Mouse (Mus musculus) urinary bladder, postnatal 25 days (tissue): ENCODE measurements around the gene Popdc2.

Source experiments
- DNase-seq: peaks from one replicate; pipeline ENCODE4 v3.0.0; 2022; ENCODE audit warnings: low spot score

The Popdc2 gene

GRCm38 (mm10) chr16:38354185-38354913 lies 7.7 kb upstream of the Popdc2 start:
- DNase-seq = no peak

- DNase-seq = no peak
Observed at GRCm38 (mm10) chr16:38358256-38358812, 3.7 kb upstream of the Popdc2 start.

GRCm38 (mm10) chr16:38359241-38359640 lies 2.8 kb upstream of the Popdc2 start:
- DNase-seq = no peak

GRCm38 (mm10) chr16:38359857-38360256 lies 2.2 kb upstream of the Popdc2 start:
- DNase-seq = no peak

- no peak for DNase-seq
Observed at GRCm38 (mm10) chr16:38360317-38360716, 1.7 kb upstream of the Popdc2 start.

- no peak for DNase-seq
Observed at GRCm38 (mm10) chr16:38362493-38363255, 665 bp downstream of the Popdc2 start.

- no peak for DNase-seq
Observed at GRCm38 (mm10) chr16:38363256-38363595, 1.2 kb downstream of the Popdc2 start.

GRCm38 (mm10) chr16:38363657-38364056 lies 1.6 kb downstream of the Popdc2 start:
- no peak for DNase-seq

GRCm38 (mm10) chr16:38365390-38365789 lies 3.4 kb downstream of the Popdc2 start:
- no peak for DNase-seq

- no peak for DNase-seq
Observed at GRCm38 (mm10) chr16:38366231-38366630, 4.2 kb downstream of the Popdc2 start.

GRCm38 (mm10) chr16:38368336-38368735 lies 6.3 kb downstream of the Popdc2 start:
- DNase-seq = no peak

GRCm38 (mm10) chr16:38369000-38369399 lies 7.0 kb downstream of the Popdc2 start:
- DNase-seq = no peak

GRCm38 (mm10) chr16:38369431-38369830 lies 7.4 kb downstream of the Popdc2 start:
- no peak for DNase-seq

GRCm38 (mm10) chr16:38369992-38370484 lies 8.0 kb downstream of the Popdc2 start:
- DNase-seq = no peak

GRCm38 (mm10) chr16:38370633-38371374 lies 8.8 kb downstream of the Popdc2 start:
- no peak for DNase-seq

- DNase-seq = no peak
Observed at GRCm38 (mm10) chr16:38371705-38372296, 9.8 kb downstream of the Popdc2 start.

GRCm38 (mm10) chr16:38372876-38373275 lies 10.9 kb downstream of the Popdc2 start:
- DNase-seq = no peak

GRCm38 (mm10) chr16:38373439-38373838 lies 11.4 kb downstream of the Popdc2 start:
- no peak for DNase-seq

GRCm38 (mm10) chr16:38373941-38374340 lies 11.9 kb downstream of the Popdc2 start:
- DNase-seq = no peak

GRCm38 (mm10) chr16:38374379-38375140 lies 12.6 kb downstream of the Popdc2 start:
- no peak for DNase-seq

GRCm38 (mm10) chr16:38375182-38375581 lies 13.2 kb downstream of the Popdc2 start:
- DNase-seq = no peak
